Mouse (Mus musculus) WW6 (cell line): ENCODE measurements around the gene Il13ra1.

Experiments
- DNase-seq: peaks from one replicate; pipeline ENCODE4 v3.0.0-alpha.2; 2013; ENCODE audit warnings: low read depth, low spot score

Gene Il13ra1

DNA sequence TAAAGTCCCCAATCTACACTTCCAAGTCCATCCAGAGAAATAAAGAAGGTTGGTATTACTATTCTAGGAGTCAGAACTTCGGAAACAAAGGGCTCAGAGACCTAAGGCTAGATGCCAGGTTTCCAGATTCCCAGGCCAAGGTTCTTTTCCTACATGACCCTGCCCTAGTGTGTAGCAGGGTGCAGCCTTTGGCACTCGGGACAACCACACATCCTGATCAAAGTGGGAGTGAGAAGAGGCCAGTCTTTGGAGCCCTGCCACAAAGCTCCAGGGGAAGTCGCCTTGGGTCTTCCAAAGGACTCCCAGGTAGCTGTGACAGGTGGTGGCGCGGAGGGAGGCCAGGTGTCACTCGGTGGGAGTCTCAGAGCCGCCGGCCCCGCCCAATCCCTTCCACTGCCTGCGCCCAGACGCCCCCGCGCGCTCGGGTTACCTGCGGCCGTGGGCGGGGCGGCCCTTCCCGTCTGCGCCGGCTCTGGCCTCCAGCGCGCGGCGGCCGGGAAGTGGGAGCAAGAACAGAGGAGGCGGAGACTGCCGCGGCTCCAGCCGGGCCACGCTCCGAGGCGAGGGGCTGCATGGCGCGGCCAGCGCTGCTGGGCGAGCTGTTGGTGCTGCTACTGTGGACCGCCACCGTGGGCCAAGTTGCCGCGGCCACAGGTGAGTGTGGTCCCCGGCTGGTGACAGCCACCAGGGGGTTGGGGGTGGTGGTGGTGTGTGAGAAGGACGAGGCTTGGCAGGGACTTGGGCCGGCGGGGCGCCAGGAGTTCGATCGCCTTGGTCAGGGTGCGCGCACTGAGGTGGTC is at the start of gene Il13ra1:
Gene Il13ra1, plus strand, starts transcription at position 489 of the 800 bp plus-strand sequence.
- no peak for DNase-seq

GRCm38 (mm10) chrX:36073997-36074396 is 37.9 kb upstream of the Il13ra1 start:
- DNase-seq, result no peak

GRCm38 (mm10) chrX:36077164-36077563 is 34.7 kb upstream of the Il13ra1 start:
- DNase-seq, result no peak

- no peak for DNase-seq
These were observed 29.0 kb upstream of the Il13ra1 start for GRCm38 (mm10) chrX:36082917-36083316.

- DNase-seq, result no peak
These were observed 23.2 kb upstream of the Il13ra1 start for GRCm38 (mm10) chrX:36088464-36089256.

DNA sequence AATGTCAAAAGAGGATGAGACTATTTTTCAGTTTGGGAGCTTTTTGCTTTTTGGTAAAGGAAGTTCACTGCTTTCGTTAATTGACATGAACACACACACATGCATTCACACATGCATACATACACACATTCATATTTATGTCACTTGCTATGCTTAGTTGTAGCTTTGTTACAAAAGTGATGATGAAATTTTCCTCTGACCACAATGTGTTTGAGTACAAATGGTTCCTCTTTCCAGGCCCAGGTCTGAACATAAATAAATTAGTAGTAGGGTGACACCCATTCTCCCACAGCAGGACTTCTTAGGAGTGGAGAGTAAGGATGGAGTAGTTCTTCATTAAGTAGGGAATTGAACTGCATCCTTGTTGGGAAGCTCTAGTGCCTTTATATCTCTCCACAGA is 11.0 kb upstream of the Il13ra1 start:
- no peak for DNase-seq

DNA sequence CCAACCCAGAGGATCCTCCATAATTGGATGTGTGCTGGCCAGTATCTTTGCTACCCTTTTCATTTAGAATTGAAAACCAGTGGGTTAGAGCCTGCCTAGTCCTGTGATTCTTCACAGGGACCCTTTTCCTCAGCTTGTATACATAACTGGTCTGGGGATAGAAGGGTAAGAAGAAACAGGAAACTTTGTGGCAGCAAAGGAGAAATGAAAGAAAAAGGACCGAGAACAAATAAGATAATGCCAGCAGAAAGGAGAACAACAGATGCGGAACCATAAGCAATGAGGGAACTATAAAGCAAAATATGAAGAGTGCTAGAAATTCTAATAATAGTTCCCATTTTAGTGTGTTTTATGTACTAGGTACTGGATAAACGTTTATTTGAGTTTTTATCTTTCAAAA is 10.6 kb upstream of the Il13ra1 start:
- no peak for DNase-seq

DNA sequence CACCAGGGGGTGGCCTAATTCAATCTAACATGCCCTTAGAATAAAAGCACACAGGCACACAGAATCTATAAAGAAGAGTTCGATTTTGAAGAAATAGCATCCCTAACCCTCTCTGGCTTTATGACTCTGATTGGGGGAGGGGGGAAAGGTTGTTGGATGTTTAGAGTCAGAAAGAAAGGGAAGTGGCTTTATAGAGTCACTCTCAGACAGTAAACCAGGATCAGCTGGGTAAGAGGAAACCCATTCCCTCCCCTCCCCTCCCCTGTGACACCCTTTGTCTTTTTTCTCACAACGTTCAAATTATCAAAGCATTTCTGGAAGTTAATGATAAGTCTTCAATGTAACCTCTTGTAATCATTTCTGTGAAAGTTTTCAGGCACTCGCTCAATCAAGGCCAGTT is 3.3 kb upstream of the Il13ra1 start:
- no peak for DNase-seq

DNA sequence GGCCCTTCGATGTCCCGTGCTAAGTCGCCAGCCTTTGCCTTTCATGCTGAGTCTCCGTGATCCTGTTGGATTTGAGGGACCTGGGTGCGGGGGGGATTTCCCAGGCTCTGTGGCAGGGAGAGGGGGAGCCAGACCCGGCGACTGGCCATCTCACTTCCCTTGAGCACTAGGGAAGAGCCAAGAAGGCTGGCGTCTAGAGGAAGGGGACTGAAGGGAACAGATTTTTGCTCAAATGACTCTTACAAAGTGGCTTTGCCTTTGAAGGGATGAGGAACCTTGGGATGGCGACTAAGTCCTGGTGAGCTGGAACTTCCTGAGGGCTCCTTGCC is 476 bp downstream of the Il13ra1 start:
- DNase-seq, result no peak

DNA sequence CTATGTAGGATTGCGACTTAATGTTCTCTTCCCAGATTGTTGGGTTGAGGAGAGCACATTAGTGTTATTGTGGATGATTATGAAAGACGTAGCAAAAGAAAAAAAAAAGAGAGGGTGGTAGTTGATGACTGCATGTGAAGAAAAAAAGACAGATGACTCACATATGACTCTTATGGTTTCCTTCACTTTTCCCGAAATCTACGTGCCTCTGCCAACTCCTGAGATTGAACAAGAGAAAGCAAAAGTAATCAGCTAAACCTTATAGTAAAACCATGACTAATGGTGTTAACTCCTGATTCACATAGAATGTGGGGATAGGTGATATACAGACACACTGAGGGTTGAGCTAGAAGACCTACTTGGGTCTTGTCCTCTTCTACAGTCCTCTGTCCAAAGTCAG is 3.3 kb downstream of the Il13ra1 start:
- DNase-seq, result no peak

- DNase-seq, result no peak
These were observed 17.3 kb downstream of the Il13ra1 start for GRCm38 (mm10) chrX:36129037-36129770.

- DNase-seq, result no peak
These were observed 17.8 kb downstream of the Il13ra1 start for GRCm38 (mm10) chrX:36129771-36130108.

DNA sequence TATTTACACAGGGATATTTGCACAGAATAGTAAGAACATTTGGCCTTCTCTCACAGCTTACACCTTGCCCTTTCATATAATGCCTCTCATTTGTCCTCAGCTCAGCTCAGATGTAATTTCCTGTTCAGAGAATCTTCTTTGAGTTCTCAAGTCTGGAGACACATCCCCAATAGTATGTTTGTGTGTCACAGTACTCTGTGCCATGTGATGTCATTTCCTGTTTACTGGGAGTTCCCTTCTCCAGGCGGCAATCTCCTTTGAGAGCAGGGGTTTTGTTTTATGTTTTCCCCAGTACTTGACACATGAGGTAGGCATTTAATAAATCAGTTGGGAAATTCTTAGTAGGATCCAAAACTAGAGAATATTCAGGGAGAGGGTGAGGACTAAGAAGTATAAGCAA is 24.4 kb downstream of the Il13ra1 start:
- no peak for DNase-seq

- DNase-seq, result no peak
These were observed 30.2 kb downstream of the Il13ra1 start for GRCm38 (mm10) chrX:36141994-36142639.

- no peak for DNase-seq
These were observed 34.8 kb downstream of the Il13ra1 start for GRCm38 (mm10) chrX:36146746-36147145.

- DNase-seq, result no peak
These were observed 38.2 kb downstream of the Il13ra1 start for GRCm38 (mm10) chrX:36150100-36150499.

GRCm38 (mm10) chrX:36156677-36157076 is 44.8 kb downstream of the Il13ra1 start:
- no peak for DNase-seq

GRCm38 (mm10) chrX:36161567-36161966 is 49.7 kb downstream of the Il13ra1 start:
- DNase-seq, result no peak

DNA sequence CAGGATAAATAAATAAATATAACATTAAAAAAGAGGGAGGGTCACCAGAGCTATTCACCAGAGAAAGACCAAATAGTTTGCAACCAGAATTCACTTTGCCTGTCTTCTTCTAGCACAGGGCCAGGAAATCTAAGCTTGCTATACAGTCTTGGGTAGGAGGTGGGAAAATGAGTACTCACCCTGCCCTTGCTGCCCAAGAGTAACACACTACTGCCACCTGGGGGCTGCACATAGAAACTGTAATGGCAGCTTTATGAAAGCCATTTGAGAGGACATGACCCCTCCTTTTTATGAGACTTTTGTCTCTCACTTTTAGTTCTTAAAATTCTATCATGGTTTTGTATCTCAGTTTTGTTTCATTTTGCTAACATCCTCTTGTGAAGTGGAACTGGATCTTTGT is 71.7 kb downstream of the Il13ra1 start:
- no peak for DNase-seq

DNA sequence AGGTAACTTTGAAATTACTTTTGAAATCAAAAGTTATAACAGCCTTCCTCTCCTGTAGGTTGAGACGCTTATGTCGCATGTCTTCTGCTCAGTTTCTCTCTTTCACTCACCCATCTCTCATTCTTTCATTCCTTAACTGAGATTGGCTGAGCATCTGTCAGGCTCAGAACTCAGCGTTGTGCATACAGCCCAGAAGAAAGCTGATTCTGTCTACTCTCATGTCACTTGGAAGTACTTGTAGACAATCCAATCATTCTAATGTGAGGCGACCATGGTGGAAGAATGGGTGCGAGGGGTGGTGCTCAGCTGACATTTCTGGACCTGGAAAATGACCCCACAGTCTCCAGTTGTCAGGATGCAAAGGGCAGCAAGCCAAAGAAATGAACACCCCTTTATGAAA is 74.1 kb downstream of the Il13ra1 start:
- no peak for DNase-seq

DNA sequence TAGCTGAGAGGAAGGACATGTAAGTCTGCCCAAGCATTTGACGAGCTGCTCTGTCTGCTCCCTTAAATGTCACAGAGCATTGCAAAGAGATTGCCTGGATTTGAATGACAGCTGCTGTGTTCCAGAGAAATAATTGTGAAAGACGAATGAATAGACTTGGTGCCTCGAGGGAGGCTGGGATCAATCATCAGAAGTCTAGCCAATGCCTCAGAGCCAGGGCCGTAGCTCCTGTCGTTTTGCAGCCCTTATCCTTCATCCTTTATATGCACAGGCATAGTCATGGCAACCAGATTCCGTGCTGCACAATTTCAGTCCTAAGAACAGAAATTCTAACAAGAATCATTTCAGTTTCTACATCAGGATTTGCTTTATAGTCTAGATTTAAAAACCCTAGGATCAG is 74.5 kb downstream of the Il13ra1 start:
- DNase-seq, result no peak

GRCm38 (mm10) chrX:36193951-36194350 is 82.0 kb downstream of the Il13ra1 start:
- no peak for DNase-seq
